Mouse (Mus musculus) CH12.LX (cell line): ENCODE results near the gene Agbl5. TPM values are rescaled to one million over a fixed set of nuclear protein-coding genes. Genes with fewer than 3 reads are reported as not detected.
A peak's percentile ranks its signal among the peaks of the same experiment; 100 is the strongest.

Experiments used
- DNase-seq: peaks from one replicate; pipeline ENCODE4 v3.0.0-alpha.2; 2013; ENCODE audit errors: extremely low read depth
- H3K27ac ChIP-seq: 2 replicates; pipeline ENCODE4 v1.5.1; 2012; ENCODE audit warnings: low read depth, mild to moderate bottlenecking, control low read depth, moderate library complexity; ENCODE audit not compliant: insufficient read depth
- H3K27me3 ChIP-seq: replicated peaks from 2 replicates; pipeline ENCODE3; 2012; ENCODE audit warnings: inconsistent platforms
- H3K36me3 ChIP-seq, 2 experiments: replicated peaks in 1 of 2; 2 replicates each; pipeline versions ENCODE3 to v1.6.1; 2012; ENCODE audit warnings: inconsistent platforms in 1 of 2, low read length in 1 of 2, mild to moderate bottlenecking in 1 of 2, mixed read lengths in 1 of 2, moderate library complexity in 1 of 2; ENCODE audit not compliant: control insufficient read depth in 1 of 2, insufficient read depth in 1 of 2
- H3K4me1 ChIP-seq, 2 experiments: 2 replicates each; pipeline ENCODE4 v1.6.1; 2012; ENCODE audit warnings: inconsistent platforms in 1 of 2, moderate library complexity in 1 of 2; ENCODE audit not compliant: insufficient read depth in 2 of 2, control insufficient read depth in 1 of 2
- H3K4me2 ChIP-seq: 2 replicates; pipeline ENCODE4 v1.6.1; 2012; ENCODE audit warnings: low read depth, mild to moderate bottlenecking, control low read depth; ENCODE audit not compliant: poor library complexity, insufficient read depth, severe bottlenecking
- H3K4me3 ChIP-seq, 3 experiments: fragments of 150-350 bp in 1 of 3; sonication (generic) in 1 of 3; replicated peaks in 1 of 3; 2 replicates each; pipeline versions ENCODE3 to v1.5.1; 2011 to 2012; ENCODE audit warnings: low read depth in 2 of 3, low read length in 2 of 3, mild to moderate bottlenecking in 2 of 3, moderate library complexity in 2 of 3, control low read depth in 1 of 3, improper control_type of control experiment in 1 of 3, inconsistent platforms in 1 of 3, mixed read lengths in 1 of 3; ENCODE audit not compliant: poor library complexity in 1 of 3
- H3K79me2 ChIP-seq: replicated peaks from 2 replicates; pipeline ENCODE4 v1.6.1; 2012; ENCODE audit warnings: mild to moderate bottlenecking, moderate library complexity; ENCODE audit not compliant: control insufficient read depth, poor library complexity, insufficient read depth, severe bottlenecking; ENCODE audit errors: extremely low read depth
- H3K9ac ChIP-seq: 2 replicates; pipeline ENCODE4 v1.6.1; 2012; ENCODE audit warnings: low read depth, mild to moderate bottlenecking, control low read depth, moderate library complexity; ENCODE audit not compliant: insufficient read depth
- H3K9me3 ChIP-seq: replicated peaks from 2 replicates; pipeline ENCODE3; 2012; ENCODE audit warnings: low read length, inconsistent platforms, mixed read lengths
- CTCF ChIP-seq, 2 experiments: IDR thresholded peaks in 1 of 2; conservative IDR thresholded peaks in 1 of 2; 2 replicates each; pipeline ENCODE4 v1.5.1; 2011 to 2012; ENCODE audit warnings: low read depth in 2 of 2, low read length in 2 of 2, improper control_type of control experiment in 1 of 2, inconsistent platforms in 1 of 2, mild to moderate bottlenecking in 1 of 2, moderate library complexity in 1 of 2
- GABPA ChIP-seq: IDR thresholded peaks from 2 replicates; pipeline ENCODE4 v1.6.1; 2012; ENCODE audit warnings: low read depth, low read length, improper control_type of control experiment, inconsistent platforms; ENCODE audit not compliant: insufficient replicate concordance
- HCFC1 ChIP-seq: IDR thresholded peaks from 2 replicates; pipeline ENCODE4 v1.6.1; 2012; ENCODE audit warnings: low read depth, mild to moderate bottlenecking, inconsistent platforms, low read length, improper control_type of control experiment
- IRF4 ChIP-seq: IDR thresholded peaks from 2 replicates; pipeline ENCODE4 v1.6.1; 2014; ENCODE audit warnings: low read depth, mild to moderate bottlenecking, inconsistent platforms, low read length, improper control_type of control experiment
- JUN ChIP-seq: IDR thresholded peaks from 2 replicates; pipeline ENCODE4 v1.6.1; 2011; ENCODE audit warnings: low read depth, mild to moderate bottlenecking, low read length, improper control_type of control experiment, moderate library complexity; ENCODE audit not compliant: insufficient read depth
- JUND ChIP-seq: conservative IDR thresholded peaks from 2 replicates; pipeline ENCODE4 v1.6.1; 2011; ENCODE audit warnings: low read depth, low read length, improper control_type of control experiment
- KAT2A ChIP-seq: IDR thresholded peaks from 2 replicates; pipeline ENCODE4 v1.6.1; 2012; ENCODE audit warnings: low read length, improper control_type of control experiment, inconsistent platforms; ENCODE audit not compliant: insufficient replicate concordance
- MYC ChIP-seq: IDR thresholded peaks from 2 replicates; pipeline ENCODE4 v1.6.1; 2011; ENCODE audit warnings: low read depth, mild to moderate bottlenecking, improper control_type of control experiment, low read length
- NELFE ChIP-seq: IDR thresholded peaks from 2 replicates; pipeline ENCODE4 v1.6.1; 2011; ENCODE audit warnings: low read depth, low read length, improper control_type of control experiment
- POLR2A ChIP-seq: IDR thresholded peaks from 2 replicates; pipeline ENCODE4 v1.6.1; 2011; ENCODE audit warnings: low read depth, mild to moderate bottlenecking, improper control_type of control experiment, low read length
- RAD21 ChIP-seq: IDR thresholded peaks from 2 replicates; pipeline ENCODE4 v1.6.1; 2011; ENCODE audit warnings: low read depth, mild to moderate bottlenecking, low read length, improper control_type of control experiment, moderate library complexity
- RCOR1 ChIP-seq: conservative IDR thresholded peaks from 2 replicates; pipeline ENCODE4 v1.6.1; 2012; ENCODE audit warnings: low read depth, mild to moderate bottlenecking, inconsistent platforms, low read length, improper control_type of control experiment
- SMC3 ChIP-seq: IDR thresholded peaks from 2 replicates; pipeline ENCODE4 v1.6.1; 2011; ENCODE audit warnings: low read depth, low read length, improper control_type of control experiment
- TCF12 ChIP-seq: IDR thresholded peaks from 2 replicates; pipeline ENCODE4 v1.6.1; 2014; ENCODE audit warnings: low read depth, mild to moderate bottlenecking, inconsistent platforms, low read length, improper control_type of control experiment
- USF1 ChIP-seq: IDR thresholded peaks from 2 replicates; pipeline ENCODE4 v1.6.1; 2014; ENCODE audit warnings: low read depth, mild to moderate bottlenecking, inconsistent platforms, low read length, improper control_type of control experiment
- dilution Hi-C: fragments of 300-500 bp; cut with MboI; formaldehyde crosslinking; loops from 2 replicates; pipeline ENCODE4 v1.14.3; 2020; ENCODE audit warnings: low sequenced_read_pairs; ENCODE audit not compliant: extremely low pct_unique_long_range_greater_than_20kb, extremely low pct_ligation_motif_present
- in situ Hi-C: fragments of 300-500 bp; cut with MboI; formaldehyde crosslinking; loops from 3 replicates; pipeline ENCODE4 v1.14.3; 2019; ENCODE audit warnings: low sequenced_read_pairs, low pct_ligation_motif_present, low pct_unique_long_range_greater_than_20kb, mixed read lengths
- polyA plus RNA-seq: library from polyadenylated mRNA; unstranded; fragments of >175 nt; gene quantifications from 2 replicates; pipeline ENCODE4 v1.2.1, GENCODE M21; 2012; ENCODE audit warnings: low read depth; ENCODE audit not compliant: insufficient read length
- total RNA-seq, 2 experiments: library from RNA; depleted of rRNA; stranded (reverse); fragments of 300-350 nt in 1 of 2; fragments of >200 nt in 1 of 2; gene quantifications; 2 replicates each; pipeline ENCODE4 v1.2.3; 2012 to 2014

Agbl5 gene
- total and polyA plus RNA-seq, 3 experiments = 4.1 to 11.6 (median 9.3) TPM

GRCm38 (mm10) chr5:30927945-30928529, 39.5 kb downstream of the Agbl5 start:
- no peak for DNase-seq
- peaks cover 59% of the 10 kb centered on the region for H3K27me3 ChIP-seq
- in situ Hi-C loops (loop anchor here (5.0 kb wide), 1 partner anchor 74 kb away; no protein-coding TSS in a partner anchor), dilution Hi-C loops (no loop called here)
- TF ChIP-seq TCF12 = no peak
- TF ChIP-seq GABPA = no peak; the same call in 1 of the 2 replicates
- peak; percentile 54; the same call in 1 of the 2 replicates for TF ChIP-seq KAT2A
- no peak for TF ChIP-seq NELFE
- TF ChIP-seq USF1 = no peak
- no peak for TF ChIP-seq RAD21
- TF ChIP-seq MYC = peak; percentile 27; the same call in 1 of the 2 replicates
- TF ChIP-seq HCFC1 = peak; percentile 92
- TF ChIP-seq JUND = no peak
- no peak for TF ChIP-seq POLR2A
- TF ChIP-seq RCOR1 = no peak
- no peak for TF ChIP-seq IRF4
- no peak overlapping the region for H3K4me3 ChIP-seq
- H3K4me2 ChIP-seq = no peak overlapping the region
- no peaks in the 10 kb centered on the region for H3K9me3 ChIP-seq
- H3K4me1 ChIP-seq = peaks cover 0 to 27% of the 10 kb centered on the region in 2 experiments; a peak in 3 of 4 replicates
- H3K9ac ChIP-seq = no peak overlapping the region
- H3K27ac ChIP-seq = no peak overlapping the region
- no peaks in the 10 kb centered on the region for H3K79me2 ChIP-seq
- H3K36me3 ChIP-seq = no peaks in the 10 kb centered on the region

- no peak overlapping the region for H3K27ac ChIP-seq
- H3K27me3 ChIP-seq = peaks cover 52% of the 10 kb centered on the region
- no peak overlapping the region for H3K4me3 ChIP-seq
- in situ Hi-C loops (no loop called here), dilution Hi-C loops (no loop called here)
- H3K9ac ChIP-seq = no peak overlapping the region
- H3K9me3 ChIP-seq = no peaks in the 10 kb centered on the region
- no peaks in the 10 kb centered on the region for H3K79me2 ChIP-seq
- no peak overlapping the region for H3K4me2 ChIP-seq
- H3K36me3 ChIP-seq = no peaks in the 10 kb centered on the region
- peak; percentile 77 for TF ChIP-seq SMC3
- 0 out of 2 replicates have a peak, but pooled peaks have one; percentile 43 for TF ChIP-seq MYC
- no peak for TF ChIP-seq JUN
- peak; percentile 79 for TF ChIP-seq RAD21
- TF ChIP-seq CTCF (conservative IDR thresholded peaks at IDR 0.05 in 1 of 2, IDR thresholded peaks at IDR 0.05 in 1 of 2; ENCODE audit: low read depth in 2 of 2, low read length in 2 of 2) = peak; percentile 45 to 86
- H3K4me1 ChIP-seq = peaks cover 0 to 14% of the 10 kb centered on the region in 2 experiments; a peak in 3 of 4 replicates
- DNase-seq = peak; percentile 54
Observed at GRCm38 (mm10) chr5:30930121-30930520, 41.6 kb downstream of the Agbl5 start.
